Mouse (Mus musculus) testis, adult 2 months (tissue): ENCODE results near the gene Gm20517.

ENCODE experiments used
- CTCF ChIP-seq: fragments of 200-500 bp; IDR thresholded peaks from 2 replicates; pipeline ENCODE4 v1.5.1; 2012; ENCODE audit warnings: low read depth, mild to moderate bottlenecking, inconsistent platforms, low read length, moderate library complexity; ENCODE audit not compliant: control insufficient read depth, insufficient read depth, insufficient replicate concordance
- POLR2A ChIP-seq: fragments of 200-500 bp; IDR thresholded peaks from 2 replicates; pipeline ENCODE4 v1.6.1; 2012; ENCODE audit warnings: low read depth, mild to moderate bottlenecking, inconsistent platforms, low read length, moderate library complexity; ENCODE audit not compliant: control insufficient read depth

- no peak for TF ChIP-seq CTCF
- TF ChIP-seq POLR2A = no peak
These were observed 119.5 kb downstream of the Gm20517 start for GRCm38 (mm10) chr17:47730633-47731575.
